24 mouse cellular contexts compared by ENCODE assay signal in genomic region chr5:52590612-52591011, GRCm38 (mm10). TPM values are rescaled to one million over a fixed set of nuclear protein-coding genes. Genes with fewer than 3 reads are reported as not detected.
A peak's percentile ranks its signal among the peaks of the same experiment; 100 is the strongest.
DNase-seq lines count a peak whose midpoint lies in the region; ATAC-seq and TF ChIP-seq lines count a peak whose summit lies in the region.
"Had no signal": no experiment of that assay in that cellular context is flagged by ENCODE, and none has a peak within 500 bp of the region (broad histone marks: within the 10 kb centered on the region; RNA-seq: fewer than 3 reads in every experiment).

No protein-coding gene starts in this region.

- WGBS in kidney, embryonic 14.5 days = 79% methylated on average over 9 of the region's 9 CpGs
- 54% methylated on average over 9 of the region's 9 CpGs for WGBS in kidney, adult 2 months
- WGBS in kidney, postnatal 0 days = 70% methylated on average over 9 of the region's 9 CpGs
- WGBS in midbrain, embryonic 15.5 days = 90% methylated on average over 9 of the region's 9 CpGs
- WGBS in hindbrain, embryonic 11.5 days = 90% methylated on average over 9 of the region's 9 CpGs

- no peak overlapping the region for H3K4me3 ChIP-seq in kidney, embryonic 14.5 days (ENCODE audit: low read length)
- H3K4me3 ChIP-seq in kidney, adult 2 months (ENCODE audit: insufficient read depth, low read depth, low read length) = no peak overlapping the region
- H3K4me3 ChIP-seq in kidney, postnatal 0 days (replicated peaks; ENCODE audit: low read depth, low read length) = no peak overlapping the region
- H3K4me3 ChIP-seq in midbrain, embryonic 15.5 days = no peak overlapping the region
- H3K4me3 ChIP-seq in hindbrain, embryonic 11.5 days (ENCODE audit: low read depth, low read length) = no peak overlapping the region
- H3K4me3 ChIP-seq: embryonic facial prominence, embryonic 10.5 days; forebrain, embryonic 13.5 days; heart, adult 2 months; heart, embryonic 15.5 days had no signal

- no peaks in the 10 kb centered on the region for H3K9me3 ChIP-seq in kidney, embryonic 14.5 days (ENCODE audit: control insufficient read depth, low read length)
- no peaks in the 10 kb centered on the region for H3K9me3 ChIP-seq in kidney, postnatal 0 days (replicated peaks; ENCODE audit: low read length)
- no peaks in the 10 kb centered on the region for H3K9me3 ChIP-seq in midbrain, embryonic 15.5 days
- H3K9me3 ChIP-seq in hindbrain, embryonic 11.5 days (ENCODE audit: control insufficient read depth, low read length) = no peaks in the 10 kb centered on the region
- H3K9me3 ChIP-seq: embryonic facial prominence, embryonic 10.5 days; forebrain, embryonic 13.5 days; heart, embryonic 15.5 days had no signal

- no peak overlapping the region for H3K27ac ChIP-seq in kidney, embryonic 14.5 days (ENCODE audit: low read depth, low read length)
- H3K27ac ChIP-seq in kidney, adult 2 months (ENCODE audit: insufficient read depth, low read depth, low read length) = peak overlapping the region; percentile 86; the same call in 1 of the 2 replicates
- no peak overlapping the region for H3K27ac ChIP-seq in kidney, postnatal 0 days
- H3K27ac ChIP-seq in midbrain, embryonic 15.5 days = no peak overlapping the region
- H3K27ac ChIP-seq in hindbrain, embryonic 11.5 days (ENCODE audit: low read depth, low read length) = no peak overlapping the region
- H3K27ac ChIP-seq: embryonic facial prominence, embryonic 10.5 days; forebrain, embryonic 13.5 days; heart, adult 2 months; heart, embryonic 15.5 days had no signal

- H3K36me3 ChIP-seq in kidney, embryonic 14.5 days (ENCODE audit: control insufficient read depth, insufficient read depth, low read length) = no peaks in the 10 kb centered on the region
- no peaks in the 10 kb centered on the region for H3K36me3 ChIP-seq in kidney, adult 2 months (ENCODE audit: control insufficient read depth, insufficient read depth, low read length)
- H3K36me3 ChIP-seq in kidney, postnatal 0 days (ENCODE audit: insufficient read depth, low read length) = no peaks in the 10 kb centered on the region
- no peaks in the 10 kb centered on the region for H3K36me3 ChIP-seq in midbrain, embryonic 15.5 days (replicated peaks)
- no peaks in the 10 kb centered on the region for H3K36me3 ChIP-seq in hindbrain, embryonic 11.5 days (ENCODE audit: control insufficient read depth, insufficient read depth, low read length)
- H3K36me3 ChIP-seq: embryonic facial prominence, embryonic 10.5 days; G1E; heart, embryonic 15.5 days had no signal

- no peak overlapping the region for H3K9ac ChIP-seq in kidney, embryonic 14.5 days (ENCODE audit: low read depth, low read length)
- H3K9ac ChIP-seq in kidney, postnatal 0 days (ENCODE audit: low read depth, low read length) = no peak overlapping the region
- H3K9ac ChIP-seq in midbrain, embryonic 15.5 days = no peak overlapping the region
- H3K9ac ChIP-seq in hindbrain, embryonic 11.5 days (ENCODE audit: low read depth, low read length) = no peak overlapping the region
- H3K9ac ChIP-seq: forebrain, embryonic 13.5 days; forebrain, postnatal 0 days; heart, embryonic 15.5 days had no signal

- no peaks in the 10 kb centered on the region for H3K27me3 ChIP-seq in kidney, embryonic 14.5 days (ENCODE audit: control insufficient read depth, insufficient read depth, low read length)
- no peaks in the 10 kb centered on the region for H3K27me3 ChIP-seq in kidney, adult 2 months (replicated peaks; ENCODE audit: control insufficient read depth, insufficient read depth, low read length)
- H3K27me3 ChIP-seq in kidney, postnatal 0 days (ENCODE audit: insufficient read depth, low read length) = no peaks in the 10 kb centered on the region
- no peaks in the 10 kb centered on the region for H3K27me3 ChIP-seq in midbrain, embryonic 15.5 days (replicated peaks)
- no peaks in the 10 kb centered on the region for H3K27me3 ChIP-seq in hindbrain, embryonic 11.5 days (ENCODE audit: control insufficient read depth, insufficient read depth, low read length)
- H3K27me3 ChIP-seq: forebrain, embryonic 13.5 days; heart, embryonic 15.5 days had no signal

- TF ChIP-seq POLR2A in kidney, adult 2 months (IDR thresholded peaks at IDR 0.05; ENCODE audit: low read depth, low read length) = no peak

- TF ChIP-seq CTCF in kidney, adult 2 months (conservative IDR thresholded peaks at IDR 0.05; ENCODE audit: insufficient read depth, insufficient read length, low read depth, low read length) = no peak
- TF ChIP-seq CTCF in kidney, postnatal 0 days (IDR thresholded peaks at IDR 0.05; ENCODE audit: low read depth) = no peak

- ATAC-seq in kidney, embryonic 14.5 days (ENCODE audit: low FRiP score, low TSS enrichment) = no peak
- ATAC-seq in kidney, postnatal 0 days (replicated peaks; ENCODE audit: low FRiP score, low read depth) = peak; percentile 66
- no peak for ATAC-seq in midbrain, embryonic 15.5 days (replicated peaks)
- ATAC-seq in hindbrain, embryonic 11.5 days (ENCODE audit: low FRiP score) = no peak
- ATAC-seq: activated CD4-positive, CD25-positive, alpha-beta regulatory T cell, adult 4 months; CD4-positive, CD25-positive, alpha-beta regulatory T cell, adult 4 months; forebrain, embryonic 13.5 days; forebrain, postnatal 0 days had no signal

- DNase-seq in kidney, adult 11 months = peak; percentile 69
- DNase-seq in kidney, adult 2 months = peak; percentile 85
- no peak for DNase-seq in kidney, postnatal 0 days (ENCODE audit: low spot score)
- peak; percentile 69 to 78 for DNase-seq in kidney, postnatal 36 days
- no peak for DNase-seq in right cerebral cortex, adult 18-20 months
- no peak for DNase-seq in hindbrain, embryonic 11.5 days (ENCODE audit: low spot score)
- DNase-seq: adrenal gland, postnatal 14 days; B cell, adult 2 months; cerebellum, adult 18-20 months; cerebellum, adult 9-11 months; cerebellum, postnatal 36 days; forebrain, postnatal 0 days; gastrocnemius, postnatal 14 days; heart, adult 2 months; heart, postnatal 14 days had no signal

- H3K4me1 ChIP-seq in kidney, embryonic 14.5 days (ENCODE audit: control insufficient read depth, insufficient read depth, low read length) = no peaks in the 10 kb centered on the region
- peaks cover 14% of the 10 kb centered on the region; the same call in 1 of the 2 replicates for H3K4me1 ChIP-seq in kidney, adult 2 months (ENCODE audit: control insufficient read depth, insufficient read depth, low read length)
- no peaks in the 10 kb centered on the region for H3K4me1 ChIP-seq in kidney, postnatal 0 days (replicated peaks; ENCODE audit: insufficient read depth, low read length)
- no peaks in the 10 kb centered on the region for H3K4me1 ChIP-seq in midbrain, embryonic 15.5 days
- H3K4me1 ChIP-seq in hindbrain, embryonic 11.5 days (replicated peaks; ENCODE audit: control insufficient read depth, insufficient read depth, low read length) = no peaks in the 10 kb centered on the region
- H3K4me1 ChIP-seq: embryonic facial prominence, embryonic 10.5 days; forebrain, embryonic 13.5 days had no signal

- H3K4me2 ChIP-seq in kidney, embryonic 14.5 days (replicated peaks; ENCODE audit: low read depth, low read length) = no peak overlapping the region
- no peak overlapping the region for H3K4me2 ChIP-seq in kidney, postnatal 0 days (ENCODE audit: low read length)
- H3K4me2 ChIP-seq in midbrain, embryonic 15.5 days = no peak overlapping the region
- no peak overlapping the region for H3K4me2 ChIP-seq in hindbrain, embryonic 11.5 days (replicated peaks; ENCODE audit: low read depth, low read length)
- H3K4me2 ChIP-seq: forebrain, embryonic 13.5 days; heart, embryonic 11.5 days; heart, embryonic 15.5 days had no signal

RNA-seq across cellular contexts. Expression of gene Lgi2, which starts 24.4 kb away (rescaled TPM):
- 3.5 and 3.9 TPM in 2 replicates for polyA plus RNA-seq in kidney, embryonic 14.5 days (2014; fragmentation: Nextera tagmentation; extraction: Ambion mirVana)
- polyA plus RNA-seq in kidney, adult 2 months (2012; rRNA removed) = 0.25 and 0.39 TPM in 2 replicates
- polyA plus RNA-seq in kidney, postnatal 0 days (2015; fragmentation: Nextera tagmentation; extraction: Ambion mirVana) = 3.8 and 4.2 TPM in 2 replicates
- polyA plus RNA-seq in midbrain, embryonic 15.5 days (2015; fragmentation: Nextera tagmentation; extraction: Ambion mirVana) = 5.0 and 5.1 TPM in 2 replicates
- polyA plus RNA-seq in hindbrain, embryonic 11.5 days (2014; fragmentation: Nextera tagmentation; extraction: Ambion mirVana) = 1.5 TPM in 2 replicates
- polyA plus RNA-seq: activated CD4-positive, CD25-positive, alpha-beta regulatory T cell, adult 4 months; CD4-positive, CD25-positive, alpha-beta regulatory T cell, adult 4 months; G1E had no signal

Comparison
In these comparisons a context has a peak if more than half of its experiments do, and no peak if none do; other contexts are left out.
1. DNase-seq: peak in kidney, adult 11 months (single experiment), kidney, adult 2 months (single experiment) and kidney, postnatal 36 days (2 of 2); none in kidney, postnatal 0 days (single experiment), right cerebral cortex, adult 18-20 months (single experiment) and hindbrain, embryonic 11.5 days (single experiment).